Mouse (Mus musculus): ENCODE measurements around the gene Klf14. TPM values are rescaled to one million over a fixed set of nuclear protein-coding genes. Genes with fewer than 3 reads are reported as not detected.

The Klf14 gene
- 1.1 and 1.7 TPM in 2 replicates for polyA plus RNA-seq (2016; fragmentation: Nextera tagmentation; extraction: Ambion mirVana)

DNA sequence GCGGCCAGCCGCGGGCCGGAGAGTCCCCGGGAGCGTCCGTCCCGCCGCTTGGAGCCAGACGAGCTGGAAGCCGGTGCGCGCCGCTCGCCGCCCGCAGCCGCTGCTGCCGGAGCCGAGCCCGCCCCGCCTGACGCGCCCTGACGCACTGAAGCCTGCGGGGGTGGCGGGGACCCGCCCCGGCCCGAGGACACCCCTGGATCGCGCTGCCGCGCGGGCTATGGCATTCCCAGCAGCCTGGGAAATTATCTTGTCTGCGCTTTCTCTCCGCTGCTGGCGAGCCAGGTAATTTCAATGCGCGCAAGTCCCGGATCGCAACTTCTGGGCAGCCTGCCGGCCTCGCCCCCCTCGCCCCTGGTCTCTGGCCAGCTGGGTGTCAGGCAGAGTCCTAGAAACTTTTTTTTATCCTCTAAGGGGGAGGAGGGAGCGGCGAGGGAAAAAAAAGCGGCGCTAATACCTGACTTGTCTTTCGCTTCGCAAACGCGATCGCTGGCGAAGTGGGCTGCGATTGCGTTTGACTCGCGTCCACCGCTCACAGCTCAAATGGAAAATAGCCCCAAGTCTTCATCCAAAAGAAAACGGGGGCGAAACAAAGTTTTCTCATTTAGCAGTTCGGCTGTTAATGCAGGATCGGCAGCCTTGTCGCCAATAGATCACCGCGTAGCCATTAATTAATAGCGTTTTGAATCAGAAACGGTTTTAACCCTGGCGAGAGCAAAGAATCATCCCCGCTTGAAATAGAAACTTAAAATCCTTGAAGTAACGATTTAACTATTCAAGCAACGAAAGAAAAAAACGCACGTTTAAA lies at the start of gene Klf14:
Klf14 (minus strand) TSS at position 343 of the 805 bp plus-strand sequence.
- peak; percentile 79 for DNase-seq (ENCODE audit: low spot score)
- Histone ChIP-seq H3K27me3 (replicated peaks; ENCODE audit: low read depth, poor library complexity, severe bottlenecking) (peaks cover 90% of the 10 kb centered on the region), H3K27ac (replicated peaks) (peak within 1 kb of the TSS; percentile 57), H3K9me3 (peaks cover 28% of the 10 kb centered on the region), H3K4me1 (peaks cover 6% of the 10 kb centered on the region), H3K4me3 (peak within 1 kb of the TSS; percentile 69), H3K36me3 (replicated peaks) (peaks cover 7% of the 10 kb centered on the region)
- under 1% methylated on average over 75 of the region's 75 CpGs for WGBS

DNA sequence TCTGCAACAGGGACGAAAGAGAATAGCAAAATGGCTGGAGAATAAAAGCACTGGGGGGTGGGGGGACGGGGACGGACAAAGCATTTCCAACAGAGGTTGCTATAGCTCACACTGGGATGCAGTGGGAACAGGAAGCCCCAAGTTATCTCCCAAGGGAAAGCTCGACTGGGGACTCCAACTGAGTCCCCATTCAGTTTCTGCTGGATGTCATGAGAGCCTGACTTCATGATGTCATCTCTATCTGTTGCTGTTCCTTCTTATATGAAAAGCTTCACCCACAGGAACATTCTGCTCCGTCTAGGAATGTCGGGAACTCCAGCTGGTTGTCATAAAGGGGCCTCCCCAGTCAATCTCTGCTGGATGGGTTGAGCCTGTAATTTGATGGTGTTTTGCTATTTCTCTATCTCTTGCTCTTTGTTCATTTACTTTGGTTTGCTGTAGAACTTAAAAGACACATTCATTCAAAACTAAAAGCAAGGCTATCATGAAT lies 47.3 kb upstream of the Klf14 start:
- no peak overlapping the region for H3K27ac ChIP-seq (replicated peaks)
- H3K4me3 ChIP-seq, result no peak overlapping the region
- 80% methylated on average over 6 of the region's 6 CpGs for WGBS
- DNase-seq (ENCODE audit: low spot score), result no peak
- no peaks in the 10 kb centered on the region for H3K27me3 ChIP-seq (replicated peaks; ENCODE audit: low read depth, poor library complexity, severe bottlenecking)
- no peaks in the 10 kb centered on the region for H3K4me1 ChIP-seq
- no peaks in the 10 kb centered on the region for H3K36me3 ChIP-seq (replicated peaks)
- no peaks in the 10 kb centered on the region for H3K9me3 ChIP-seq

DNA sequence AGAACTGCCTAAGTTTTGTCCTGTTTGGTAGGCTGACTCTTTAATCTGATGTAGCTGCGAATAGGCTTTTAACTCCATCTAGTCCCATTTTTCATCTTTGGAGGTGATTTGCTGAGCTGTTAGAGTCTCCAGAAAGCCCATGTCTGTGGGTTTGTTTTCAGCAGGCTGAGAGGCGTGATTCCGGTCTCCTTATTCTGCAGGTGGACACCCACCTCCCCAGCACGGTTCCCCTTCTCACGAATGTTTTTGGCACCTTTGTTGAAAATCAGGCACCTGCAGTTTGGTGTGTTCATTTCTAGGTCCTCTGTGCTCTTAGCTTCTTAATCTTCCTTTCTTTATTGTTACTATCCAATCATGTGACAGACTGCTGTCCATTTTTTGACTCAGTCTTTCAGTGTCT lies 27.5 kb upstream of the Klf14 start:
- H3K9me3 ChIP-seq, result no peaks in the 10 kb centered on the region
- H3K27ac ChIP-seq (replicated peaks), result no peak overlapping the region
- 89% methylated on average over 5 of the region's 5 CpGs for WGBS
- H3K4me3 ChIP-seq, result no peak overlapping the region
- no peaks in the 10 kb centered on the region for H3K36me3 ChIP-seq (replicated peaks)
- 0 out of 2 replicates have a peak, but pooled peaks cover 10% of the 10 kb centered on the region for H3K4me1 ChIP-seq
- no peaks in the 10 kb centered on the region for H3K27me3 ChIP-seq (replicated peaks; ENCODE audit: low read depth, poor library complexity, severe bottlenecking)
- no peak for DNase-seq (ENCODE audit: low spot score)

DNA sequence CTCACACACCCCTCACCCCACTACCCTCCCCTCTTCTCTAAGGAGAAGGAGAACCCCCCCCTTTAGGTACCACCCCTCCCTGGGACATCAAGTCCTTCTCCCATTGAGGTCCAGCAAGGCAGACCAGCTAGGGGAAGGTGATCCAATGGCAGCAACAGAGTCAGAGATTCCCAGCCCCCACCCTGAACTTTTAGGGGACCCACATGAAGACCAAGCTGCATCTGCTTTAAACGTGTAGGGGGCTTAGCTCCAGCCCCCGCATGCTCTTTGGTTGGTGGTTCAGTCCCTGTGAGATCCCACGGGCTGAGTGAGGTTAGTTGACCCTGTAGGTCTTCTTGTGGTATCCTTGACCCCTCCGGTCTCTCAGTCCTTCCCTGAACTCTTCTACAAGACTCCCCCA lies 24.1 kb upstream of the Klf14 start:
- WGBS, result 77% methylated on average over 4 of the region's 4 CpGs
- no peak for DNase-seq (ENCODE audit: low spot score)
- H3K4me1 ChIP-seq, result 0 out of 2 replicates have a peak, but pooled peaks cover 10% of the 10 kb centered on the region
- peak overlapping the region; percentile 5 for H3K27ac ChIP-seq (replicated peaks)
- no peak overlapping the region for H3K4me3 ChIP-seq
- H3K36me3 ChIP-seq (replicated peaks), result no peaks in the 10 kb centered on the region
- H3K9me3 ChIP-seq, result no peaks in the 10 kb centered on the region
- H3K27me3 ChIP-seq (replicated peaks; ENCODE audit: low read depth, poor library complexity, severe bottlenecking), result no peaks in the 10 kb centered on the region

DNA sequence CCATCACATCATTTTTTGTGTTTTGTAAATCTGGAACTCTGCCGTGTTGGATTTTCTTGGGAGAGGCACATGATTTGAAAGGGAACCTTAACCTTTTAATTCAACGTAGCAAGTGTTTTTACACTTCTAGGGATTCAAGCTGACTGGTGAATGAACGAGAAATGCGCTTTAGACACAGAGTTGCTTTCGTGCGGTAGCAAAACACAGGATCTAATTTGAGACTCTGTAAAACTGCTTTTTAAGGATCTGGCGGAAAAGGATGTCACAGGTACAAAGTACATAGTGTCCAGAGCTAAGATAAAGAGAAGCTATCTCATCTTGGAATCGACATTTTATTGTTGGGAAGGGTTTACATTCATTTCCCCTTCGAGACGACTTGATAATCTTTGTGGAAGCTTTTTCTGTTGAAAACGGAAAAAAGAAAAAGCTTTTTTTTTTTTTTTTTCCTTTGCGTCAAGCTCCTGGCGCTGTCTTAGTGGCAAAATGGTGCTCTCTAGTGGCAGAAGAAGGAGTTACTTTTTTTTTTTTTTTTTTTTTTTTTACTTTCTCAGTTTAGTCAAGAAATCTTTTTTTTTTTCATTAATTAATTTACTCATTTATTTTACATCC lies 23.6 kb upstream of the Klf14 start:
- H3K27me3 ChIP-seq (replicated peaks; ENCODE audit: low read depth, poor library complexity, severe bottlenecking), result no peaks in the 10 kb centered on the region
- H3K4me1 ChIP-seq, result 0 out of 2 replicates have a peak, but pooled peaks cover 13% of the 10 kb centered on the region
- H3K36me3 ChIP-seq (replicated peaks), result no peaks in the 10 kb centered on the region
- 26% methylated on average over 13 of the region's 13 CpGs for WGBS
- H3K9me3 ChIP-seq, result no peaks in the 10 kb centered on the region
- H3K4me3 ChIP-seq, result peak overlapping the region; percentile 25; the same call in 1 of the 2 replicates
- peak overlapping the region; percentile 66 for H3K27ac ChIP-seq (replicated peaks)
- DNase-seq (ENCODE audit: low spot score), result no peak

DNA sequence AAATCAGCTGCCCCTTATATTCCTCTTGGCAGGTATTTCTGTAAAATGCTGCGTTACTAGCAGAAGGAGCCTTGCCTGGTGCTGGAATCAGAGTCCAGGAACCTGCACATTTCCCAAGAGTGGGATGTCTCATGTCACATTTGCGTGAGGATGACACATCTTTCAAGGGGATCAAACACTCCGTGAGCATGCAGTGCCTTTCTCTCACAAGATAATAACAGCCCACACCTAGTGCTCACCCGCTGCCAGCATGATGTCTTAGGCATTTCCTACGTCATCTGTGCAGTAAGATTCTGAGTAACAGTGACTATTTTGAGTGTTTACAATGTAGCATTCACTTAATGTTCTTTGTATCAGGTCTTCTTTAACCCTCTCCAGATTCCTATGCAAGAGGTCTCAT lies 22.5 kb upstream of the Klf14 start:
- Histone ChIP-seq H3K27me3 (replicated peaks; ENCODE audit: low read depth, poor library complexity, severe bottlenecking) (no peaks in the 10 kb centered on the region), H3K4me1 (0 out of 2 replicates have a peak, but pooled peaks cover 13% of the 10 kb centered on the region), H3K4me3 (no peak overlapping the region), H3K9me3 (no peaks in the 10 kb centered on the region), H3K36me3 (replicated peaks) (no peaks in the 10 kb centered on the region), H3K27ac (replicated peaks) (no peak overlapping the region)
- DNase-seq (ENCODE audit: low spot score), result no peak
- WGBS, result 84% methylated on average over 5 of the region's 5 CpGs

DNA sequence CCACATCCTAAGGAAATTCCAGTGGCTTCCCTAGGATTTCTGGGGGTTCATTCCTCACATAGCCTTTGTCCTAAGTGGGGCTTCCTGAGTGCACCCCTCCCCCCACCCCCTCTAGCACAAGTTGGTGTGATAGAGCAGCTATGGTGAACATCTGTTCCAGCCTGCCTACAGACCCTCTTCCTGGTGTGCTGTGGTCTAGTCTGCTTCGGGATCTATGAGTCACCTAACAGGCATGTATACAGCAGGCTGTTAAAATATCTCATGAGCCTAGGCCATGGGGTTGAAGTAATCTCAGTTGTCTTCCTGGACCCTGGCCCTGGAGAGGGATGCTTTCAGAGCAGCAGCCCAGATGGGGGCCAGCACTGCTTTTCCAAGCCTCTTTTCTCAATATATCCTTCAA lies 19.7 kb upstream of the Klf14 start:
- no peak overlapping the region for H3K27ac ChIP-seq (replicated peaks)
- WGBS, result 68% methylated on average over 1 of the region's 1 CpGs
- H3K9me3 ChIP-seq, result no peaks in the 10 kb centered on the region
- no peaks in the 10 kb centered on the region for H3K36me3 ChIP-seq (replicated peaks)
- 0 out of 2 replicates have a peak, but pooled peaks cover 8% of the 10 kb centered on the region for H3K4me1 ChIP-seq
- H3K27me3 ChIP-seq (replicated peaks; ENCODE audit: low read depth, poor library complexity, severe bottlenecking), result no peaks in the 10 kb centered on the region
- no peak overlapping the region for H3K4me3 ChIP-seq
- no peak for DNase-seq (ENCODE audit: low spot score)

DNA sequence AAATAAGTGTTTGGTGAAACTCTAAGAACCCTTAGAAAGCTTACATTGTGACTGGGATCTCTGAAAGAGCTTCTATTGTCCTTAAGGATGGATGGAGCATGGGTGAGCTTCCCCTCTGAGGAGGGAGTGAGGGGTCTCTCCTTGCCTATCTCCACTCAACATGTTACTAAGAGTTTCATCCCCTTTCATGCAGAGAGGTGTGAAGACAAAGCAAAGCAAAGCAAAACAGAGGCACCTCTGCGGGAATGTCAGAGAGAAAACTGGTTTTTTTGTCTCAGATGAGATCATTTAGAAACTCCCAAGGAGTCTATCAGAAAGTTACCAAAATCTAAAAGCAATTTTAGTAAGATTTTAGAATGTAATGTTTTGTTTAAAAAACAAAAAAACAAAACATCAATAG lies 13.2 kb upstream of the Klf14 start:
- WGBS, result 85% methylated on average over 1 of the region's 1 CpGs
- no peak for DNase-seq (ENCODE audit: low spot score)
- no peaks in the 10 kb centered on the region for H3K27me3 ChIP-seq (replicated peaks; ENCODE audit: low read depth, poor library complexity, severe bottlenecking)
- no peaks in the 10 kb centered on the region for H3K9me3 ChIP-seq
- no peaks in the 10 kb centered on the region for H3K36me3 ChIP-seq (replicated peaks)
- no peak overlapping the region for H3K4me3 ChIP-seq
- no peaks in the 10 kb centered on the region for H3K4me1 ChIP-seq
- no peak overlapping the region for H3K27ac ChIP-seq (replicated peaks)

DNA sequence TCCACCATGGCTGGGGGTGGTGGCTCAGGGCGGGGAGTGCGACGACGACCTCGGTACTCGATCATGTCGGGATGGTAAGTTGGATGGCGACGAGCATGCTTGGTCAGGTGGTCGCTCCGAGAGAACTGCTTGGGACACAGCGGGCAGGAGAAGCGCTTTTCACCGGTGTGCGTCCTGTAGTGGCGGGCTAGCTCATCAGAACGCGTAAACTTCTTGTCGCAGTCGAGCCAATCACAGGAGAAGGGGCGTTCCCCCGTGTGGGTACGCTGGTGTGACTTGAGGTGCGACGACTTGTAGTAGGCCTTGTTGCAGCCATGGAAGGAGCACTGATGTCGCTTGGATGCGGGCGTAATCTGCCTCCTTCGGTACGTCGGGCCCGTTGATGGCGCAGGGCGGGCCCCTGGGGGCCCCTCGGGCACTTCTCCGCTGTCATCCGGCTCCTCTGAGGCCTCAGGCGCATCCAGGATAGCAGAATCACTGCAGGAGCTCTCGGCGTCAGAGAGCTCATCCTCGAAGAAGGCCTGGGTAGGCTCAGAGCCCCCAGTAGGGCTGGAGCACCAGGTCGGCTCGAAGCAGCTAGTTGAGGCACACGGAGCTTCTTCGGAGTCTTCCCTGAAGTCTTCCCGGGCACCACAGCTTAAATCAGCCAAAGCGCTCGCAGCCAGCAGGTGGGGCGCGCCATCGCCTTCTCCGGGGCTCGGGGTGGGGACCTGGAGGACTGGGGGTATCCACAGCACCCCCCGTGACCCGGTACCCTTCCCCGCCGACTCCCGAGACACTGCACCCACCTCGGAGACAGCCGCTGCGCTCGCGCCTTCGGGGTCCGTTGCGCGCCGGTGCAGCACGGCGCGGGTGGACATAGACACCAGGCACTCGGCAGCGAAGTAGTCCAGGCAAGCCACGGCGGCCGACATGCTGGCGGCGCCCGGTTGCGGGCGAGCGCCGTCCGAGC lies 818 bp downstream of the Klf14 start:
- H3K4me3 ChIP-seq, result peak overlapping the region; percentile 69
- peaks cover 6% of the 10 kb centered on the region for H3K4me1 ChIP-seq
- 2% methylated on average over 84 of the region's 84 CpGs for WGBS
- DNase-seq (ENCODE audit: low spot score), result peak; percentile 46
- peaks cover 81% of the 10 kb centered on the region for H3K27me3 ChIP-seq (replicated peaks; ENCODE audit: low read depth, poor library complexity, severe bottlenecking)
- peaks cover 28% of the 10 kb centered on the region for H3K9me3 ChIP-seq
- H3K27ac ChIP-seq (replicated peaks), result peak overlapping the region; percentile 57
- H3K36me3 ChIP-seq (replicated peaks), result peaks cover 7% of the 10 kb centered on the region

DNA sequence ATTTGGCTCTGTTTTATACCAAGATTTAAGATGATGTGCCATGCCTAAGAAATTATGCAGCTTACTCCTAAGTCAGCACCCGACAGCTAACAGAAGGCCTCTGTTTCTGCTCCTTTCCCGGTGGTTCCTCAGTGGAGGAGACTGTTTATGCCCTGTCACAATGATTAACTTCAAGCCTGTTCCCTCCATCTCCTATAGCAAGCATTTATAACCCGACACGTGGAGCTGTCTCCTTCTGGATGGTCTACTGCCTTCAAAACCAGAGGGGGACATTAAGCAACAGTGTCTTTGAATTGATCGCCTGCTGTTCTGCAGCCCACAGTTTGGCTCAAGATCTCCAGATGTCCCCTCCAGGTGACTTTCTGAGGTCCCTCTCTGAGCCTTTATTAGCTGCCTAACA lies 19.6 kb downstream of the Klf14 start:
- DNase-seq (ENCODE audit: low spot score), result no peak
- Histone ChIP-seq H3K9me3 (no peaks in the 10 kb centered on the region), H3K27me3 (replicated peaks; ENCODE audit: low read depth, poor library complexity, severe bottlenecking) (no peaks in the 10 kb centered on the region), H3K27ac (replicated peaks) (no peak overlapping the region), H3K36me3 (replicated peaks) (no peaks in the 10 kb centered on the region), H3K4me1 (no peaks in the 10 kb centered on the region), H3K4me3 (no peak overlapping the region)
- WGBS, result 75% methylated on average over 5 of the region's 5 CpGs

DNA sequence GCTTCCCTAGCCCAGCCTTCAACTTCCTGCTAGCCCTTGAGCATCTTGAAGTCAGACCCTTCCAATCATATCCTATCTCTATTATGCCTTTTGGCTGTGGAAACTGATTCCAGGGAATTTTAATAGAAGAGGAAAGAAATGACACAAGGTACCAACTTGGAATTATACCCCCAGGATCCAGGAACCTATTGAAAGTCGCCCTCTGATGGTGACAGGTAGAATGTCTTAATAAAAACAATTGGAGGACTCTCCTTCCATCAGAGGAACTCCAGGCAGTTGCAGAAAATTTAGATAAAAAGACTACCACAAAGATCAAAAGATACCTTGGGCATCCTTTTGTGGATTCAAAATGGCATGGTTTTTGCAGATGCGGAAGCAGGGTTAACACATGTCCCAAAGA lies 36.1 kb downstream of the Klf14 start:
- no peak for DNase-seq (ENCODE audit: low spot score)
- H3K4me3 ChIP-seq, result no peak overlapping the region
- H3K27ac ChIP-seq (replicated peaks), result no peak overlapping the region
- no peaks in the 10 kb centered on the region for H3K9me3 ChIP-seq
- H3K4me1 ChIP-seq, result peaks cover 10% of the 10 kb centered on the region
- H3K36me3 ChIP-seq (replicated peaks), result no peaks in the 10 kb centered on the region
- H3K27me3 ChIP-seq (replicated peaks; ENCODE audit: low read depth, poor library complexity, severe bottlenecking), result no peaks in the 10 kb centered on the region
- WGBS, result 44% methylated on average over 2 of the region's 2 CpGs

DNA sequence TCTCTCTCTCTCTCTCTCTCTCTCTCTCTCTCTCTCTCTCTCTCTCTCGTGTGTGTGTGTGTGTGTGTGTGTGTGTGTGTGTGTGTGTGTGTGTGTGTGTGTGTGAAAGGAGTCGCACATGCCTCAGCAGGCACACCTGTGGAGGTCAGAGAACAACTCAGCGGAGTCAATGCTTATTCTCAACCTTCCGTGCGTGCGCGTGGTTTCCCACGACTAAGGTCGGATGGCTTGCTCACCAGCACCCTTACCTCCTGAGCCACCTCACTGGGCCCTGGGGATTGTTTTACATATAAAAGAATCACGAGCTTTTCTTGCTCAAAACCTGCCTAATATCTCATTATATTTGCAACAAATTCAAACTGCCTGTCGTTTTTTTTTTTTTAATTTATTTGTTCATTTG lies 37.1 kb downstream of the Klf14 start:
- DNase-seq (ENCODE audit: low spot score), result no peak
- WGBS, result 68% methylated on average over 11 of the region's 11 CpGs
- Histone ChIP-seq H3K27me3 (replicated peaks; ENCODE audit: low read depth, poor library complexity, severe bottlenecking) (no peaks in the 10 kb centered on the region), H3K4me1 (peaks cover 10% of the 10 kb centered on the region), H3K4me3 (no peak overlapping the region), H3K36me3 (replicated peaks) (no peaks in the 10 kb centered on the region), H3K9me3 (no peaks in the 10 kb centered on the region), H3K27ac (replicated peaks) (no peak overlapping the region)
